Mouse (Mus musculus) splenic B cell, adult 2 months (primary cell): ENCODE results near the gene Tctex1d2.
"Not testable (repeated sequence)": the region's sequence is repeated elsewhere in the genome, so short reads cannot be mapped to it uniquely, and the experiment has no call there.

Experiments used
- DNase-seq: peaks from one replicate; pipeline ENCODE4 v3.0.0-alpha.2; 2011; ENCODE audit warnings: low read depth, low spot score
- H3K27me3 ChIP-seq: 2 replicates; pipeline ENCODE4 v1.6.1; 2012; ENCODE audit warnings: mild to moderate bottlenecking, low read length, moderate library complexity, mixed read lengths; ENCODE audit not compliant: control insufficient read depth, poor library complexity, insufficient read depth, severe bottlenecking
- H3K36me3 ChIP-seq: 2 replicates; pipeline ENCODE4 v1.6.1; 2012; ENCODE audit warnings: mild to moderate bottlenecking, low read length, moderate library complexity, mixed read lengths; ENCODE audit not compliant: control insufficient read depth, poor library complexity, insufficient read depth, severe bottlenecking

Gene Tctex1d2

DNA sequence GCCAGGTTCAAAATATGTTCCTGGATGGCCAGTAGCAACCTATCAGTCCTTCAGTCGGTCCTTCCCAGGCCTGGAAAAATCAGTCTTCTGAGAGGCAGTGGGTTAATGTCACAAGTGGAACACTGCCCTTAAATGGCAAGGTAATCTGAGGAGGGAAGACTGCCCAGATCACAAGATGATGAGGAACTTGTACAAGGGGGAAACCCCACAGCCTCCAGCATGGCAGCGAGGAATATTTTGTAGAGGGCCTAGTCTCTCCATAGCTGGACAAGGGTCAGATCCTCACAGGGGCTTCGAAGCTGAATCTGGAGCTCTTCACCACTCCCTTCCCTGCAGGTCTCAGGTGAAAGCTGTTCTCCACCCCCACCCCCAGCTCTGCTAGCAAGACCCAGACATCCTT, 16.7 kb upstream of the Tctex1d2 start:
- peak; percentile 53 for DNase-seq
- no peaks in the 10 kb centered on the region for H3K36me3 ChIP-seq
- no peaks in the 10 kb centered on the region for H3K27me3 ChIP-seq

- H3K36me3 ChIP-seq, result no peaks in the 10 kb centered on the region
- DNase-seq, result no peak
- no peaks in the 10 kb centered on the region for H3K27me3 ChIP-seq
Observed at GRCm38 (mm10) chr16:32405716-32406115, 13.8 kb upstream of the Tctex1d2 start.

DNA sequence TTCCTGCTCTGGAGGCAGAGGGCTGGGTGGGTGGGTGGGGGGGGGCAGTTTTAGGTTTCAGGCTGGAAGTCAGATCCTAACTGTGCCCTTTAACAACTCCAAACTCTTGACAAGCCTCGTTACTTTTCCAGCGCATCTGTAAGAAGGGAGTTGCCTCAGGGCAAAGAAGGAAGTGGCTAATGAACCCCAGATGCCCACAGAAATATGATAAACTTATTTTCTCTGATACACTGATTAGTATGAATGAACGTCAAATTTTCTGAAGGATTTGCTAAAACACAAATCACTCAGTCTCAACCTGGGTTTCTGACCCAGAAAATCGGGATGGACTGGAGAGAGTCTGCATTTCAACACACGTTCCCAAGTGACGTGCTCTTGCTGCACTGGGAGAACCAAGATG, 12.8 kb upstream of the Tctex1d2 start:
- no peak for DNase-seq
- Histone ChIP-seq H3K27me3 (no peaks in the 10 kb centered on the region), H3K36me3 (no peaks in the 10 kb centered on the region)

DNA sequence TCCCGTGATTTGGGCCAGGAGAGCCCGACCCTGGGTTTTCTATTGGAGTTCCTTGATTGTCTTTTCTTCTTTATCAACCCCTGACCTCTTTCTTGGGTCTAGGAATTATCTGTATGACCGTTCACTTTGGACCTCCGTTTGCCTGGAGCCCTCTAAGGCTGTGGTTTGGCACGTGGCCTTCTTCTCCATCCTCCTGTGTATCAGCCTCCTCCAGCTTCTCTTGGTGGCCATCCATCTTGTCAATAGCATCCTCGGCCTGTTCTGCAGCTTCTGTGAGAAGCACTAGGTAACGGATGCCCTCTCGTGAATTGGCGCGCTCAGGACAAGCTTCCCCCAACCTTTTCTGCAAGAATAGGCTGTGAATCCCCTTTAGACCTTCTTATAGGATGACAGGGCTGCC, 11.8 kb upstream of the Tctex1d2 start:
- Histone ChIP-seq H3K27me3 (no peaks in the 10 kb centered on the region), H3K36me3 (no peaks in the 10 kb centered on the region)
- DNase-seq, result no peak

DNA sequence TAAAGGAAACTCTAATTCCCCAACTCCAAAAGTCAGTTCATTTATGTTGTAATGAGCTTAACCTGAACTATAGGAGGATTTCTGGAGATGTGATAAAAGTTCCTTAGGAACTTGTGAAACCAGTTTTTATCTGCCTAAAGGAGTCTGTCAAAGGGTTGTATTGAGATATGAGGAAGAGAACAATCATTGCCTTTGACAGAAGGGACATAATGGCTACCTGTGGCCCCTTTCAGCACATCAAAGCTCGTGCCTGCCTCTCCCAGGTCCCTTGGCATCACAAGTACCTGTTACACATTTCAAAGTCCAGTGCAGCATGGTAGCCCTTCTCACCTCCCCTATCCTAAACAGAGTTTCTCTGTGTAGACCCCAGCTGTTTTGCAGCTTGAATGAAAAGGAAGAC, 2.0 kb upstream of the Tctex1d2 start:
- Histone ChIP-seq H3K27me3 (no peaks in the 10 kb centered on the region), H3K36me3 (no peaks in the 10 kb centered on the region)
- no peak for DNase-seq

- no peak for DNase-seq
- Histone ChIP-seq H3K36me3 (no peaks in the 10 kb centered on the region), H3K27me3 (no peaks in the 10 kb centered on the region)
Observed at GRCm38 (mm10) chr16:32427506-32427905, 8.0 kb downstream of the Tctex1d2 start.

DNA sequence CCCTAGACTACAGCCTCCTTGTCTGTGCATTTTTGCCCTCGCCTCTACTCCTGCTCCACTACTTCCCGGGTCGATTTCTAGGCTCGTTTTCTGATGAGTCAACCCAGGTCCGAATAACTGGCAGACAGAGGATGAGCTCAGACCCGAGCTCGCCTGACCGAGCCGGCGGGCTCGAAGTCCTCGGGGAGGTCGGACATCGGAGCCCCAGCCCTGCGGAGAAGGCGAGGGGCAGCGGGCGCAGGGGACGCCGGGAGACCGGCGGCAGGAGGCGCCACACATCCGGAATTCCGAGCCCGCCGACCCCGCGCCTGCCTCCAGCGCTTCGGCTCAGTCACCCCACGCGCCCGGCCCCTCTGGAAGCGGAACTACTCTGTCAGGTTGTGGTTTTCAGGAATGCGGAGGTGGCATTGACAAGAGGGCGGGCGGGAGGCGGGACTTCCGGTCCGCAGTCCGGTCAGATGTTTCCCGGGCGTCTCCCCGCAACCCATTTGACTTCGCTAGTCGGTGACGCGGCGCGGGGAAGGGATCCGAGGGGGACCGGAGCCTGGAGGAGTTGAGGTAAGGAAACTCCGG, 11.1 kb downstream of the Tctex1d2 start, which contains the start of gene Pcyt1a:
Pcyt1a (plus strand) TSS at position 448 of the 573 bp plus-strand sequence.
- DNase-seq, result peak; percentile 87
- H3K27me3 ChIP-seq, result no peaks in the 10 kb centered on the region

GRCm38 (mm10) chr16:32431047-32431591, 11.6 kb downstream of the Tctex1d2 start:
- no peaks in the 10 kb centered on the region for H3K36me3 ChIP-seq
- DNase-seq, result no peak
- H3K27me3 ChIP-seq, result no peaks in the 10 kb centered on the region

More for the DNA sequence above, 11.1 kb downstream of the Tctex1d2 start, which contains the start of gene Pcyt1a:
- H3K36me3 ChIP-seq, result no peaks in the 10 kb centered on the region

DNA sequence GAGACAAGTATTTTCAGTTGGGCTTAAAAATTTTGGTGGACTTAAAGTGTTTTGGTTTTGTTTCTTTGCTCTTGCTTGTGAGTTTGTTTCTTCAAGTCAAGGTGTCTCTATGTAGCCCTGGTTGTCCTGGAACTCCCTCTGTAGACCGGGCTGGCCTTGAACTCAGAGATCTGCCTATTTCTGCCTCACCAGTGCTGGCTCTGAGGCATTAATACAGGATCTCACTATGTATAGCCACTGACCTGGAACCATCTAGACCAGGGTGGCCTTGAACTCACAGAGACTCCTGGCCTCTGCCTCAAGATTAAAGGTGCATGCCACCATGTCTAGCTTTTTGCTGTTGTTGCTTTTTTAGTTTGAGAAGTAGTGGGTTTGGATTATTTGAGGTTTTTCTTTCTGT, 12.4 kb downstream of the Tctex1d2 start:
- Histone ChIP-seq H3K27me3 (no peaks in the 10 kb centered on the region), H3K36me3 (no peaks in the 10 kb centered on the region)
- DNase-seq, result no peak

DNA sequence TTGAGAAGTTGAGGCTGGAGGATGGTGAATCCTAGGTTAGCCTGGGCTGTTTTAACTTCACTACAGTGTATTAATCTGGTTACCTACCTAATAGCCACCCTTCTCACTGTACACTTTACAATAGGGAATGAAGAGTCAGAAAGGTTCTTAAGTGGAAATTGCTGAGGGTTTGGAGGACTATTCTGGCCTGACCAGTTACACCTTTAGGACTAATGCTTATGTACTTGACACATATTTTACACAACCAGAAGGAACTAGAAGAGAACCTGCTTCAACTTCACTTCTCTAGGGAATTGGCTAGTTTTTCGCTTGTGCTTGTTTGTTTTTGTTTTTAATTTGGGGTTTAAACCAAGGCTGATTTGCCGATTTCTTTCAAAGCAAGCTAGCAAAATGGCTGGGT, 13.6 kb downstream of the Tctex1d2 start:
- DNase-seq, result no peak
- no peaks in the 10 kb centered on the region for H3K36me3 ChIP-seq
- H3K27me3 ChIP-seq, result no peaks in the 10 kb centered on the region

DNA sequence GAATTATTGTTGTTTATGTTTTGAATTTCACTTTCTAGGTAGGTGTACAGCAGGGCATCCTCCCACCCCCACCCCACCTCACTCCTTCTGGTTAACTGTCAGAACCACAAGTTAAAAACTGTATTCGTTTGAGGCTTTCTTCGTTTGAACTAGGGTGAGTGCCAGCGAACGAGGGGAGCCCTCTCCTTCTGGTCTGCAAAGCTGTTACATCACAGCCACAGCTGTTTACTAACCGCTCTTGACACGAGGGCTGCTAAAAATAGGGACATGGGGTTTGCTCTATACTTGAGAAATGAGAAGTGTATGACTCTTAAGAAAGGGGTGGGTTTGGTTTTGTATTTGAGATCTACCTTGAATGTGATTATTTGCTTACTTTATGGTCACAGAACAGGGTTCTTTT, 14.6 kb downstream of the Tctex1d2 start:
- H3K27me3 ChIP-seq, result no peaks in the 10 kb centered on the region
- H3K36me3 ChIP-seq, result no peaks in the 10 kb centered on the region
- DNase-seq, result peak; percentile 80

DNA sequence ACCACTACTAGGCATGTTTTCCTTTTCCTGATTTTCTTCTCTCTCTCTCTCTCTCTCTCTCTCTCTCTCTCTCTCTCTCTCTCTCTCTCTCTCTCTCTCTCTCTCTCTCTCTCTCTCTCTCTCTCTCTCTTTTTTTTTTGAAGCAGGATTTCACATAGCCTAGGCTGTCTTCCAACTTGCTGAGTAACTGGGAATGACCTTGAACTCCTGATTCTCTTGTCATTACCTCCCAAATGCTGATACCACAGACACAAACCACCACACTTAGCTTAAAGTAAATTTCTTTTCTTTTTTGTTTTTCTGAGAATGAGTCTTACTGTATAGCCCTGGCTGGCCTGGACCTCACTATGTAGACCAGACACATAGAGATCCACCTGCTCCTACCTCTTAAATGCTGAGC, 15.2 kb downstream of the Tctex1d2 start:
- no peaks in the 10 kb centered on the region for H3K27me3 ChIP-seq
- no peaks in the 10 kb centered on the region for H3K36me3 ChIP-seq
- DNase-seq, result no peak

- H3K36me3 ChIP-seq, result no peaks in the 10 kb centered on the region
- DNase-seq, result no peak
- H3K27me3 ChIP-seq, result no peaks in the 10 kb centered on the region
Observed at GRCm38 (mm10) chr16:32436657-32437056, 17.2 kb downstream of the Tctex1d2 start.

DNA sequence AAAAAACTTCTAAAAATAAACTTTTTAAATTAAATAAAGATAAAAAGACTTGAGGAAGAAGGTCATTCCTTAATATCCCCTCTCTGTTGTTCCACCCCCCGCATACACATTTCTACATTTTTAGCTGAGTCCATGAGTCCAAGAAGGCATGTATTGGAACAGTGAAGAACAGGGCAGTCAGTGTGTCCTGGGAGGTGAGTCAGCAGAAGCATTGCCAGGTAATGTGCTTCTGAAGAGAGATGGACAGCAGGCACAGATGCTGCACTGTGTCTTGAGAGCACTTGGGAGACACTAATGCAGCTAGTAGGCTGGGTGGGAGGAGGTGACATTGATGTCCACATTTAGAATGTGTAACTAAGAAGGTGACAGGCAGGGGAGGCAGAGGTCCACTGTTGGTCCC, 17.8 kb downstream of the Tctex1d2 start:
- Histone ChIP-seq H3K27me3 (no peaks in the 10 kb centered on the region), H3K36me3 (no peaks in the 10 kb centered on the region)
- no peak for DNase-seq

DNA sequence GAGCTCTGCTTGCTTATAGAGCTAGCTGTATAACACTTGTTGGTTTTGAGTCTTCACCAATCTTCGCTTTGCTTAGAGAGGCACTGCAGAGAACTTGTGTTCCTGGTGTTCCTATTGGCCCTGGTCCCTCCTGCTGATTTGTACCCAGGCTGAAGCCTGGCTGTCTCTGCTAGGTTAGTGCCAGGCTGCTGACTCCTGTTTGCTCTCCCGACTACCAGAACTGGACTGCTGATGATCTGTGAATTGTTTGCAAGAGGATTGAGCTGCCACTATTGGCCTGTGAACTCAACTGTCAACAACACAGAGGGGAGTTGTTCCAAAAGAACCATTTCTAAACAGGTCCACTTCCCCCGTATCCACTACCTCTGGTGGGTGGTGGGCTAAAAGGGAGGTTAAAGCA, 21.9 kb downstream of the Tctex1d2 start:
- DNase-seq, result no peak
- no peaks in the 10 kb centered on the region for H3K36me3 ChIP-seq
- no peaks in the 10 kb centered on the region for H3K27me3 ChIP-seq

DNA sequence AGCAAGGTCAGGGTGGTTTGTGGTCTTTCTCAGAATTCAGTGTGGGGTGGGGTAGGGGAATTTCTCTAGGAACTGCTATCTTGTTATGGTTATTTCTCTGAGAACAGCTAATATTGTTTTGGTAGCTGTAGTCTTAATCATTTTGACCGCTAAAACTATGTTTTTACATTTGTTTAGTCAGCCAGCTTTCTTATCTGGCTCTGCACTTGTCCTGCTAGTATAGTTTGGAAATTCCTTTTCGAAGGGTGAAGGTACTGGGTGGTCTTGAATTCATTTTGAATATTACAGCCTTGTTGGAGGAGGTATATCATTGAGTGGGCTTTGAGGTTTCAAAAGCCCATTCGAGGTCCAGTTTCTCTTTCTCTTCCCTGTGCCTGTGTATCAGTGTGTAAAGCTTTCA, 25.1 kb downstream of the Tctex1d2 start:
- DNase-seq, H3K36me3 ChIP-seq: not testable (repeated sequence)

More for the DNA sequence above, 25.1 kb downstream of the Tctex1d2 start:
- not testable (repeated sequence) for H3K27me3 ChIP-seq
